Mouse (Mus musculus): ENCODE results near the gene Otud7b.
"Not testable (repeated sequence)": the region's sequence is repeated elsewhere in the genome, so short reads cannot be mapped to it uniquely, and the experiment has no call there.

Otud7b gene

GRCm38 (mm10) chr3:96151836-96152235 lies 47.5 kb downstream of the Otud7b start:
- DNase-seq: no peak

GRCm38 (mm10) chr3:96152611-96153010 lies 48.3 kb downstream of the Otud7b start:
- no peak for DNase-seq

GRCm38 (mm10) chr3:96155501-96155900 lies 51.2 kb downstream of the Otud7b start:
- no peak for DNase-seq

DNA sequence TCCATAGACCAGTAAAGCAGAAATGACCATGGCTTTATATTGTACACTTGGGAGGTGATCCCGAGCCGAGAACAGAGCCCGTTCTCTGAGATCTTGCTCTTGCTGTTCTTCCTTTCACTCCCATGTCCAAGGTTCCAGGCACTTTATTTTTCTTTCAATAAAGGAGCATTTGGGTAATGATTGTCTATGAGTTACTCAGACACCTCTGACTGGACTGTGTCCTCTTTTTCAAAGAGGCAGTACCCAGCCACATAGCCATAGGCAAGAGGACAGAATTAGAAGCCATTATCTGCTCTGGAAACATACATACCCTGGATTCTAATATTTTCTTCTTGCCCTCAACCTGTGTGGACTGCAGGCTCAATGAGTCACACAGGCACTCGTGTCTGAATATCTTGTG lies 55.5 kb downstream of the Otud7b start:
- peak; percentile 32 for DNase-seq

DNA sequence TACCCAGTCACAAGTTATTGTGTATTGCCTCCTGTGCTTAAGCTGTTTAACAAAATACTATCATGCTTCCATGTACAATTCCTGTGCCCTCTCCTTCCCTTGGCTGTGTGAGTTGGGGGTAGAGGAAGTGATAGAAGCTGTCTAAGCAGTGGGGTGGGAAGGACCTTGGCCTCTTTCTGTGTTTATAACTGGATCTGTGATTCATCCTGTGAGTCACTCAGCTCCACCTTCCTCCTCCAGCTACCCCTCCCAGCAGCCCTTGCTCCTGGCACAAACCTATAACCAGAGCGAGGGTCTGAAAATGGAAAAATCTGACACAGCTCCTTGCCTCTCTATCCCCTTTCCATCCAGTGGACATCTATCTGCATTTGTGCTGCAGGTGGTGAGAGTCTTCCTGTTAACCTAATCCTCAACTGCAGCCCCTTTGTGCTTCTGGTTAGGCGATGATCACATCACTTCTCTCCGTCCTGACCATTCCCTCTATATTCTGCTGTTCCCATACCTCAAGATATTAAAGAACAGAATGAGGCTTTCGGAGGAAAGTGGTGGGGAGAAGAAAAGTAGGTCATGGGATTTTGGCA lies 56.0 kb downstream of the Otud7b start:
- peak; percentile 63 for DNase-seq

- peak; percentile 86 for DNase-seq
These were observed 56.6 kb downstream of the Otud7b start for GRCm38 (mm10) chr3:96160803-96161516.

- peak; percentile 60 for DNase-seq
These were observed 57.8 kb downstream of the Otud7b start, which contains the start of gene Mtmr11 for GRCm38 (mm10) chr3:96161869-96162840. Gene Mtmr11 (plus strand): TSS chr3:96162004.

DNA sequence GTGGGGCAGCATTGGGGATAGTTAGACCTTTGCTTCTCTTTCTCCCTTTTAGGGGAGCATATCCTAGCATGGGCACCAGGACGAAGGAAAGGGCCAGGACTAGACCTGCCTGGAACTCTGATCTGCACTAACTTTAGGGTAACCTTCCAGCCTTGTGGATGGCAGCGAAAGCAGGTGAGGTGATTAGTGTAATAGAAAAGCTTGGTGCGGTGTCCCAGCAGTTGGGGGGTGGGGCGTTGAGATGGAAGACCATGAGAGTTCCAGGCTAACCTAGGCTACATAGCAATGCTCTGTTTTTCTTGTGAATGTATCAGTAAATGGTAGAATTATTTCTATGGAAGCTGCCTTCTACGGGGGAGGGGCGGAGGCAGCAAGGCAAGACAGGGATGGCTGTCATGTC lies 58.7 kb downstream of the Otud7b start:
- DNase-seq: no peak

DNA sequence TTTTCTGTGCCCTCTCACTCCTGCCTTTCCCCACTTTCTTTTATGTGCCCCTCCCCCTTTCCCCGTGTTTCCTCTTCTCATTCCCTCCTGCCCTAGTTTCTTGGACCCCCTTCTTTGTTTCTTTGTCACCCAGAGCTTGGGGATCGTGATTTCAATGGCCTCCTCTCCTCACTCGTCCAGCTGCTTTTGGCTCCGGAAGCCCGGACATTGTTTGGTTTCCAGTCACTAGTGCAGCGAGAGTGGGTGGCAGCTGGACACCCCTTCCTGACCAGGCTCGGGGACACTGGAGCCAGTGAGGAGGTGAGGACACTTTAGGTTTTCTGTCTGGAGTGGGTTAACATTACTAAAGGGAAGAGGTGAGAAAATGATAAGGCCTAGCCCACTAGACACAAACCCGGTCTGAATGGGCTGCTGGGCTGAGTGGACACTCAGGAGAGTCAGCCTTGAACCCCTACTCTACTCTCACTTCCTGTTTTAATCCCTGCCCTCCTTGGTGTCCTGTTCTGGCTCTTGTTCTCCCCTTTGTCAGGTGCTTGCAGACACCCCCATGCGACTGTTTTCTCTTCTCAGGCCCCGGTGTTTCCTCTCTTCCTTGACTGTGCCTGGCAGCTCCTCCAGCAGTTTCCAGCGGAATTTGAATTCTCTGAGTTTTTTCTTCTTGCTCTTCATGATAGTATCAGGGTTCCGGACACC lies 64.3 kb downstream of the Otud7b start:
- no peak for DNase-seq

DNA sequence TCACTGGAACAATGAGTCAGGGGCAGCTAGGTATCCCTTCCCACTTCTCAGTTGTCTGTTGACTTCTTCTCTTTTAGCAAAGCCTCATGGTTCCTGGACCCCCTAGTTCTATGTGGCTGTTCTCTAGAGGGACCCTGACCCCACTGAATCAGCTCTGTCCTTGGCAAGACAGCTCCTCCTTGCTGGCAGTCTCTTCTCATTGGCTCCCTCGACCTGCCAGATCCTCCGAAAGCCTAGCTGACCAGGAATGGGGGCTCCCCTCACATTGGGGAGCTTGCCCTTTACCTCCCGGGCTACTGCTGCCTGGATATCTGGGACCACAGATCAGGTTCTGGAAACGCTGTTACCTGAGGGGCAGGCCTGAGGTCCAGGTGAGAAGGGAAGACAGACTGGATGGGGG lies 65.9 kb downstream of the Otud7b start:
- DNase-seq: no peak

GRCm38 (mm10) chr3:96170976-96171545 lies 66.7 kb downstream of the Otud7b start:
- no peak for DNase-seq

GRCm38 (mm10) chr3:96171583-96172196 lies 67.4 kb downstream of the Otud7b start:
- no peak for DNase-seq

GRCm38 (mm10) chr3:96172197-96173178 lies 68.2 kb downstream of the Otud7b start, which contains the start of gene Sf3b4:
Gene Sf3b4 (plus strand): TSS chr3:96172332.
- DNase-seq: peak; percentile 89

GRCm38 (mm10) chr3:96173185-96173584 lies 68.9 kb downstream of the Otud7b start:
- DNase-seq: no peak

DNA sequence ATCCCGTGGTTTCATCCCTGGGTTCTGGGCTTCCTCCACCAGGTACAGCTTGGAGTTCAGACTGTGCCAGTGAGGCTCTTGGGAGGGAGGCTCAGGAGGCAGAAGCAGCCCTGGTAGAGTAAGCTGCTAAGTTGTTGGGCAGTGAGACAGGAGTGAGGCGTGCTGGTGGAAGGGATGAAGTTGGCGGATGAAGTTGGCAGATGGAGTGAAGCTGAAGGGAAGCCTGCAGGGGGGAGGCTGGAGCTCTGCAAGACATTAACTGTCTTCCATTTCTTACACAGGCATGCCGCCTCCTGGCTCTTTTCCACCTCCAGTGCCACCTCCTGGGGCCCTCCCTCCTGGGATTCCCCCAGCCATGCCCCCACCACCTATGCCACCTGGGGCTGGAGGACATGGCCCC lies 69.7 kb downstream of the Otud7b start:
- DNase-seq: not testable (repeated sequence)

DNA sequence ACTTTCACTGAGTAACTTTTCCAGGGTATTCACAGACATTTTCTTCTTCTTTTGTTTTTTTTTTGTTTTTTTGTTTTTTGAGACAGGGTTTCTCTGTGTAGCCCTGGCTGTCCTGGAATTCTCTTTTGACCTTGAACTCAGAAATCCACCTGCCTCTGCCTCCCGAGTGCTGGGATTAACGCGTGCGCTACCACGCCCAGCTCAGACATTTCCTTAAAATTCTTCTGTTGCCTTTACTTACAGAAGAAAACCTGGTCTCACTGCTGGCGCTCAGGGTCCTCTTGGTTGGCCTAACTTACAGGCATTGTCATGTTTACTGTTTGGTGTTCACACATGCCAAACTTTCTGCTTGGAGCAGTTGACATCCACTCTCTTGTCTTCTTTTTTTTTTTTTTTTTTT lies 70.9 kb downstream of the Otud7b start:
- DNase-seq: no peak

DNA sequence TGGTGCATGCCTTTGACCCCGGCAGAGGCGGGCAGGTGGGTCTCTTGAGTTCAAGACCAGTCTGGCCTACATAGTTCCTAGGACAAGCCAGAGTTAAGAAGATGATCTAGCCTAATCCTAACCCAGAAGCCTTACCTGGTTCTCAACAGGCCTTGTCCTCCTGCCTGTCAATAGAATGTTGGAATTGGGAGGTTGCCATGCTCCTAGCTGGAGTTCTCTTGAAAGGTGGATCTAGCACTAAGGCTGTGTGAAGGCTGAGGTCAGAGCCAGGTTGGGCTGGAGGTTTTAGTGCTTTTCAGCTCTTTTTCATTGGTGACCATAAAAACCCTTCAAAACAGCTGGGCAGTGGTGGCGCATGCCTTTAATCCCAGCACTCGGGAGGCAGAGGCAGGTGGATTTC lies 74.1 kb downstream of the Otud7b start:
- DNase-seq: no peak

DNA sequence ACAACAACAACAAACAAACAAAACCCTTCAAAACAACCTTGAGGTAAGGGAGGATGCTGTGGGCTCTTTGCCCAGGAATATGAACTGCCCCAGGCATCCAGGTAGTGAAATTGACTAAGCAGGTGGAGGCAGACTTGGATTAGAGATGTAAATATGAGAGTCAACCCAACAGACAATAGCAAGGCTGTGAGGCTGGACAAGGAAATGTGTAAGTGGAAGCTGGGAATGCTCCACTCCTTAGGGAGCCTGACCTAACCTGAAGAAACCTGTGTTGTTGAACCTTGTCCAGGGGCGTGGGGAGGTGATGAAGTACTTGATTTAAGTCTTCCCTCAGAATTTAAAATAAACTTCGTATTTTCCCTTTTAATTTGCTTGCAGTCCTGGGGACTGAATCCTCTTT lies 74.6 kb downstream of the Otud7b start:
- no peak for DNase-seq

DNA sequence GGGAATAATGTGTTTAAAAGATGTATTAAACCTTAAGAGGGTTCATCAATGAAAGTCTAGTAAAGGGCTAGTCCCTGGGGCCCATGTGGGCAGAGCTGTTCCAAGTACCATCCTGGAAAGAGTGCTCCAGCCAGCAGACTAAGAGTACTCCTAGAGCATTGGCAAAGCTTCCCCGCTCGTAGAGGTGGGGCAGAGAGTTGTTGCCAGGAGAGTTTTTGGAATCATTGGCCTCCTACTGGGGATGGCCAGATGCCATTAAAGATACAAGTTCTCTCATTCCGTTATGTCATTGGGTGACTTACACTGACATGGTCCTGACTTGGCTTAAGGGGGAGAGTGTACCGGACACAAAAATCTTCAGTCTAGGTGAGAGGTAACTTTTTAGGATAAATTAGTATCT lies 75.2 kb downstream of the Otud7b start:
- no peak for DNase-seq

GRCm38 (mm10) chr3:96180727-96181477 lies 76.6 kb downstream of the Otud7b start, which contains the start of gene Sv2a:
Gene Sv2a (plus strand): TSS chr3:96181151.
- DNase-seq: no peak

Data from kidney, adult 18-20 months (tissue).